Mouse (Mus musculus) heart, embryonic 13.5 days (tissue): ENCODE measurements around the gene Smok3a. TPM values are rescaled to one million over a fixed set of nuclear protein-coding genes. Genes with fewer than 3 reads are reported as not detected.
"Not testable (repeated sequence)": the region's sequence is repeated elsewhere in the genome, so short reads cannot be mapped to it uniquely, and the experiment has no call there.

Experiments
- ATAC-seq: fragments of 200-750 bp; cut with Nextera tagmentation; 2 replicates; pipeline ENCODE4 v1.8.0; 2017; ENCODE audit warnings: moderate TSS enrichment; ENCODE audit not compliant: insufficient number of reproducible peaks, low FRiP score, low TSS enrichment; ENCODE audit errors: extremely low read depth
- H3K27ac ChIP-seq: fragments of 300-500 bp; sonication (generic); replicated peaks from 2 replicates; pipeline ENCODE4 v1.5.1; 2015; ENCODE audit warnings: moderate library complexity, mild to moderate bottlenecking, inconsistent platforms
- H3K27me3 ChIP-seq: fragments of 300-500 bp; sonication (generic); replicated peaks from 2 replicates; pipeline ENCODE4 v1.6.1; 2015; ENCODE audit warnings: mild to moderate bottlenecking, inconsistent platforms
- H3K36me3 ChIP-seq: fragments of 300-500 bp; sonication (generic); 2 replicates; pipeline ENCODE4 v1.6.1; 2015; ENCODE audit warnings: mild to moderate bottlenecking, inconsistent platforms
- H3K4me1 ChIP-seq: fragments of 300-500 bp; sonication (generic); 2 replicates; pipeline ENCODE4 v1.6.1; 2015; ENCODE audit warnings: inconsistent platforms
- H3K4me2 ChIP-seq: fragments of 300-500 bp; sonication (generic); 2 replicates; pipeline ENCODE4 v1.6.1; 2015; ENCODE audit warnings: inconsistent platforms, mild to moderate bottlenecking, moderate library complexity
- H3K4me3 ChIP-seq: fragments of 300-500 bp; sonication (generic); 2 replicates; pipeline ENCODE4 v1.5.1; 2015; ENCODE audit warnings: moderate library complexity, mild to moderate bottlenecking, inconsistent platforms
- H3K9ac ChIP-seq: fragments of 300-500 bp; sonication (generic); 2 replicates; pipeline ENCODE4 v1.6.1; 2015; ENCODE audit warnings: inconsistent platforms, mild to moderate bottlenecking, moderate library complexity
- H3K9me3 ChIP-seq: fragments of 300-500 bp; sonication (generic); 2 replicates; pipeline ENCODE4 v1.6.1; 2016; ENCODE audit warnings: inconsistent platforms
- WGBS: fragments of 180-500 bp; shearing (Covaris S2); methylation state at CpG from one replicate; pipeline ENCODE4 v1.1.7; 2015; ENCODE audit warnings: mixed read lengths; 5-methylcytosine and 5-hydroxymethylcytosine counted together
- polyA plus RNA-seq: library from polyadenylated mRNA; unstranded; fragments of >200 nt; fragmentation: Nextera tagmentation; extraction: Ambion mirVana; gene quantifications from 2 replicates; pipeline ENCODE4 v1.2.1, GENCODE M21; 2015

The Smok3a gene
- not detected in 2 replicates for polyA plus RNA-seq

DNA sequence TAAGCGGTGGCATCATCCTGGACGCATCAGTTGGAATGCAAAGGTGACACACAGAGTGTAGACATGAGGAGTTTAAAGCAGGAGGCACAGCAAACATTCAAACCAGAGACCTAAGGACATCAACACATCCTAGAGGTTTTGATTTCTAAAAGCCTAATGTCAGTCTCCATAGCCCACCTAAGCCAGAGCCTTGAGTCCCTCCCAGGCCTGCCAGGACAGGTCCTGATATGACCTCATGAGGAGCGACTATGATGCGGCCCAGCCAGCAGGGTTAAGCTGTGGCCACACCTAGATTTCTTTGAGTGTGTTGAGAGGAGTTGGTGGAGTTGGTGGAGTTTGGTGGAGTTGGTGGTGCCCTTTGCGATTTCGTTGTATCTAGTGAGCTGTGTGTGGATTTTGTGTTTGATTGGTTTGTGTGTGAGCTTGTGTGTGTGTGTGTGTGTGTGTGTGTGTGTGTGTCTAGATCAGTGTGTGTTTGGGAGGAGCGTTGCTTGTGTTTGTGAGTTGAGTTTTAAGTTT is at the start of gene Smok3a, which contains the start of gene Smok3b:
Gene Smok3a (plus strand): TSS at position 301 of the 519 bp plus-strand sequence.
Gene Smok3b (plus strand): TSS at position 469 of the 519 bp plus-strand sequence.
- not testable (repeated sequence) for ATAC-seq, H3K27me3 ChIP-seq, H3K27ac ChIP-seq, H3K36me3 ChIP-seq, H3K4me3 ChIP-seq, H3K9ac ChIP-seq, H3K4me2 ChIP-seq, H3K4me1 ChIP-seq, H3K9me3 ChIP-seq
- WGBS, result 77% methylated on average over 4 of the region's 7 CpGs

DNA sequence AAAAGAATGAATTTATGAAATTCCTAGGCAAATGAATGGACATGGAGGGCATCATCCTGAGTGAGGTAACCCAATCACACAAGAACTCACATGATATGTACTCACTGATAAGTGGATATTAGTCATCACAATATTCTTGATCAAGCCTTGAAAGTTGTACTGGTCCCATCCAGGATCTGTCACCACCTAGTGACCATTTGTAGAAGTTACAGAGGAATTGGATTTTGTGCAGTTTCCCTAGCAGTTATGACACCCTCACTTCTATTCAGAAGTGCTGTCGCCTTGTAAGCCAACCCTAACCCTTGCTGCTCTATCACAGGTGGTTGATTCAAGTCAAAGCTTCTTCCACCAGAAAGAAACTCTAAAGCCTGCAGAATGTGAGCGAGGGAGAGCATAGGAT is 47.9 kb upstream of the Smok3a start:
- Histone ChIP-seq H3K27me3 (0 out of 2 replicates have a peak, but pooled peaks cover 6% of the 10 kb centered on the region), H3K27ac (no peak overlapping the region), H3K4me2 (no peak overlapping the region), H3K9me3 (no peaks in the 10 kb centered on the region), H3K9ac (no peak overlapping the region), H3K4me1 (no peaks in the 10 kb centered on the region), H3K36me3 (no peaks in the 10 kb centered on the region), H3K4me3 (no peak overlapping the region)
- no peak for ATAC-seq
- 60% methylated on average over 2 of the region's 2 CpGs for WGBS

DNA sequence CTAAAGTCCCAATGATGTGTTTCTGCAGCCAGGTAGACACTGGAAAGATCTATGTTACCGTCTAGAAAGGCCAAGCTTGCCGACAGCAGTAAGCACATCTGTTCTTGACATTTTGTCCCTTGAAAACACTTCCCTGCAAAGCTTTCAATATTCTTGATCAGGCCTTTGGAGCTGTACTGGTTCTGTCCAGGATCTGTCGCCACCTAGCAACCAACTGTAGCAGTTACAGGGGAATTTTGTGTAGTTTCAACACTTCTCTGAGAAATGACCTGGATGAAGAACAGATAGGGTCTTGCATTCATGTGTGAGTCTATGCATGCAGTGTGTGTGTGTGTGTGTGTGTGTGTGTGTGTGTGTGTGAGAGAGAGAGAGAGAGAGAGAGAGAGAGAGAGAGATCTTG is 47.3 kb upstream of the Smok3a start:
- H3K4me3 ChIP-seq, result no peak overlapping the region
- no peak for ATAC-seq
- H3K9me3 ChIP-seq, result no peaks in the 10 kb centered on the region
- H3K9ac ChIP-seq, result no peak overlapping the region
- H3K4me1 ChIP-seq, result no peaks in the 10 kb centered on the region
- H3K27me3 ChIP-seq, result 0 out of 2 replicates have a peak, but pooled peaks cover 6% of the 10 kb centered on the region
- 42% methylated on average over 3 of the region's 3 CpGs for WGBS
- H3K4me2 ChIP-seq, result no peak overlapping the region
- H3K36me3 ChIP-seq, result no peaks in the 10 kb centered on the region
- no peak overlapping the region for H3K27ac ChIP-seq

DNA sequence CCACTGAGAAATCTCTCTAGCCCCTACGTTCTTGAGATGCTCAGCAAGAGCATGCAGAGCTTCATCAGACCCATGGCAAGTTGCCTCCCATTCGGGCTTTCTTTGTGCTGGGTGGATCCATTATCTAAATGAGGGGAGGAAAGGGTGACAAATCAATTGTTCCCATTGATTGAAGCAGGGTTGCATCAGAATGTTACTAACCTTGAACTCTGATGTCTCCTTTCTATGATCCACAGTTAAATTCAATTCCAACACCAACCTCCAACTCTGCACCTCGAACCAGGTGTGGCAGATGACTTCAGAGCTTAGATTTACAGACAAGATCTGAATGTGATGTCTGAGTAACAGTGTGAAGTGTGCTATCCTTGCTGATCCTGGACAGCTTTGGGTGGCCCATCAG is 46.3 kb upstream of the Smok3a start:
- no peak overlapping the region for H3K4me2 ChIP-seq
- 57% methylated on average over 3 of the region's 3 CpGs for WGBS
- H3K27me3 ChIP-seq, result 0 out of 2 replicates have a peak, but pooled peaks cover 6% of the 10 kb centered on the region
- no peaks in the 10 kb centered on the region for H3K4me1 ChIP-seq
- H3K27ac ChIP-seq, result no peak overlapping the region
- H3K4me3 ChIP-seq, result no peak overlapping the region
- no peak for ATAC-seq
- H3K36me3 ChIP-seq, result no peaks in the 10 kb centered on the region
- H3K9ac ChIP-seq, result no peak overlapping the region
- no peaks in the 10 kb centered on the region for H3K9me3 ChIP-seq

DNA sequence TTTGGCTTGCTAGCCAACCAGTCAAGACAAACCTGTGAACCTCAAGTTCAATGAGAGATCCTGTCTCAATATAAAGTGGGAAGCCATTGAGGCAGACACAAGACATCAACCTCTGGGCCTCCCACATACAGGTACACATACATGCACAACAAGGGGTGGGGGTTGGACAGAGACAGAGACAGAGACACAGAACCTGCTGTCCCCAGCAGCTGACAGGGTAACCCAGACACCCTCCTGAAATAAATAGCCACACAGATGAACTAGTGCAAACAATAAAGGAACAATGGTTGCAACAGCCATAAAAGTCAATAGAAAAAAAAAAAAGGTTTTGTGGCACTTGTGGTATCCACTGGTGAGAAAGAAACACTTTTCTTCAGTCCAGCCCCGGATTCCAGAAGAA is 45.6 kb upstream of the Smok3a start:
- H3K4me2 ChIP-seq, result no peak overlapping the region
- WGBS, result 38% methylated on average over 1 of the region's 1 CpGs
- no peak for ATAC-seq

DNA sequence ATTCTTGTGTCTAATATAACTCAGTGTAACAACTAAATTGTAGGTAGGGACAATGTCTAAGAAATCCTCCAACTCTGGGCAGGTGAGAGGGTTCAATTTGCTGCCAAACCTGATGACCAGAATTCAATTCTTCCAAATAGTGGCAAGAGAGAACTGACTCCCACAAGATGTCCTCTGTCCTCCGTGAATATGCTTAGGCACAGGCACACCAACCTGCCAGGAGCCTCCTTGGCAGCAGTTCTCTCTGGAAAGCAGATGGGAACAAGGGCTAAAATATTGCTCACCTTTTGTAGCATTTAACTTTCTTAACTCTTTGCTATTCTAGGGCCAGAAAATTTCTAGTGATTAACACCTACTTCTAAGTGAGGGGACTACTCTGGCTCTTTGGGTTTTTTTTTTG is 43.8 kb upstream of the Smok3a start:
- H3K4me1 ChIP-seq, result no peaks in the 10 kb centered on the region
- no peak for ATAC-seq
- no peak overlapping the region for H3K27ac ChIP-seq
- 0 out of 2 replicates have a peak, but pooled peaks cover 6% of the 10 kb centered on the region for H3K27me3 ChIP-seq
- H3K9ac ChIP-seq, result no peak overlapping the region
- no peak overlapping the region for H3K4me2 ChIP-seq
- 27% methylated on average over 1 of the region's 1 CpGs for WGBS
- H3K36me3 ChIP-seq, result no peaks in the 10 kb centered on the region
- no peaks in the 10 kb centered on the region for H3K9me3 ChIP-seq
- no peak overlapping the region for H3K4me3 ChIP-seq

More for the DNA sequence above, 45.6 kb upstream of the Smok3a start:
- Histone ChIP-seq H3K9ac (no peak overlapping the region), H3K4me1 (no peaks in the 10 kb centered on the region), H3K27me3 (0 out of 2 replicates have a peak, but pooled peaks cover 6% of the 10 kb centered on the region), H3K27ac (no peak overlapping the region), H3K4me3 (no peak overlapping the region), H3K9me3 (no peaks in the 10 kb centered on the region), H3K36me3 (no peaks in the 10 kb centered on the region)

DNA sequence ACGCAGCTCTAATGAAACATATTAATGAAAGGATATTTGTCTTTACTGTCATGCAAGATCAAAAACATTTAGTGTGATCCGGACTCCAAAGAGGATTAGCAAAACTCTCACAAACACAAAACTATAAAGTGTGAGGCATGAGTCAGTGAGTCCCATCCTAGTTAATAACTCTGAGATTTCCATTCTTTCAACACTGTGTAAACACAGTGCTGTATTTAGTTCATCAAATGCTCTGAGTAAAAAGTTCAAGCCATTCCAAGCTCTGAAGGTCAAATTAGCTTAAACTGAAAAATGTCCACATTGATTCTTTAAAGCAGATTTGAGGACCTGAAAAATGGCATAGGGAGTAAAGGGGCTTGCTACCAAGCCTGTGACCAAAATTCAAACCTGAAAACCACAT is 42.0 kb upstream of the Smok3a start:
- H3K9me3 ChIP-seq, result no peaks in the 10 kb centered on the region
- no peak overlapping the region for H3K4me2 ChIP-seq
- H3K9ac ChIP-seq, result no peak overlapping the region
- no peaks in the 10 kb centered on the region for H3K36me3 ChIP-seq
- 0 out of 2 replicates have a peak, but pooled peaks cover 6% of the 10 kb centered on the region for H3K27me3 ChIP-seq
- ATAC-seq, result no peak
- H3K4me3 ChIP-seq, result no peak overlapping the region
- H3K27ac ChIP-seq, result no peak overlapping the region
- WGBS, result 64% methylated on average over 2 of the region's 2 CpGs
- H3K4me1 ChIP-seq, result no peaks in the 10 kb centered on the region

DNA sequence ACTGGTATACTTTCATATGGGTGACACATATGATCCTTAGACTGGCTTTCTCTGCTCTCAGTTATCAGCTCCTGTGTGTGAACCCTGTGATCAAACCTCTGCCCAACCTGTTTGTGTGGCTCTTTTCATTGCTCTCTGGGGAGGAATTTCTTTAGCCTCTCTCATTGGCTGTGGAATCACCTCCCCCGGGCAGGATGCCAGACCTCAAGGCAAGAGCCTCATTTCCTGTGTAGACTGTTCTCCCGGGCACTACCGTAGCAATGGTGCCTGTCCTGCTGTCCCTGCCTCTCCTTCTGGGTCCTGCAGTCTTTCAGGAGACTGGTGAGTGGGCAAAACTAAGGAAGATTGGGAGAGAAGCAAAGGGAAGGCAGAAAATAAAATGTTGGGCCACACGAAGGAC is 39.8 kb upstream of the Smok3a start, which contains the start of gene Azgp1:
Gene Azgp1 (plus strand): TSS at position 221 of the 400 bp plus-strand sequence.
- WGBS, result 59% methylated on average over 4 of the region's 4 CpGs
- H3K27me3 ChIP-seq, result no peaks in the 10 kb centered on the region
- H3K4me1 ChIP-seq, result no peaks in the 10 kb centered on the region
- no peak within 1 kb of the TSS for H3K27ac ChIP-seq
- no peak within 1 kb of the TSS for H3K4me3 ChIP-seq
- no peak within 1 kb of the TSS for H3K4me2 ChIP-seq
- no peak for ATAC-seq
- H3K9ac ChIP-seq, result no peak within 1 kb of the TSS
- no peaks in the 10 kb centered on the region for H3K36me3 ChIP-seq
- H3K9me3 ChIP-seq, result no peaks in the 10 kb centered on the region

DNA sequence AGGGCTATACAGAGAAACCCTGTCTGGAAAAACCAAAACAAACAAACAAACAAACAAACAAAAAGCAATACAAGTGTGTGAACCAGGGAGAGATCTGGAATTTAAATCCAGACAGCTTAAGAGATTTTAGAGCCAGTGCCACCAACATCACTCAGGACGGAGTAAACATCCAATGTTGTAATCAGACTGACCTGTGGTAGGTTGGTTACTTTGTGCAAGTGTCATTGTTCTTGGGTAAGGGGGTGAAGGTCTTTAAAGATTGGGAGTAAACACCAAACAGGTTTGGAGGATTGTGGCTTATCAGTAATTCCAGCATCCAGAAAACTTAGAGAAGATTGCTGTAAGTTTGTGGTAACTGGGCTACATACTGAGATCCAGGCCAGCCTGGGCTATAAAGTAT is 34.7 kb upstream of the Smok3a start:
- H3K27ac ChIP-seq, result no peak overlapping the region
- H3K9ac ChIP-seq, result no peak overlapping the region
- H3K4me1 ChIP-seq, result no peaks in the 10 kb centered on the region
- H3K27me3 ChIP-seq, result no peaks in the 10 kb centered on the region
- no peak for ATAC-seq
- H3K4me3 ChIP-seq, result no peak overlapping the region
- WGBS, result 69% methylated on average over 1 of the region's 1 CpGs
- no peaks in the 10 kb centered on the region for H3K36me3 ChIP-seq
- no peak overlapping the region for H3K4me2 ChIP-seq
- H3K9me3 ChIP-seq, result no peaks in the 10 kb centered on the region; the same call in 1 of the 2 replicates

DNA sequence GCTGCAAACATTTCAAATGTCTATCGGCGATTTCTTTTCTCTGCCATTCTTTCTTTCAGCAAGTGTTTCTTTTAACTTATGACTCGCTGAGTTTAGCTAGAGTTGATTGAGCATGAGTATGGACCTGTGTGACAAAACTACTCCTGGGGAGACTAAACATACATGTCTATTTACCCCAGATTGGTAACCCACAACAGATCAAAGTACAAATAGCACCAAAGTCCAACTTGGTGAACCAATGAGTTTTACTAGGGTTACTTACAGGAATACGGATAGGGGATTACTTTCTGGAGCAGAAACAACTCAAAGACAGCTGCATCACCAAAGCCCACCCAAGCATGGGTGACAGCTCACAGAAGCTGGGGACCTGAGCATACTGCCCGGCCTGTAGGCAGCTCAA is 11.6 kb upstream of the Smok3a start:
- WGBS, result 78% methylated on average over 5 of the region's 5 CpGs
- ATAC-seq, result no peak

DNA sequence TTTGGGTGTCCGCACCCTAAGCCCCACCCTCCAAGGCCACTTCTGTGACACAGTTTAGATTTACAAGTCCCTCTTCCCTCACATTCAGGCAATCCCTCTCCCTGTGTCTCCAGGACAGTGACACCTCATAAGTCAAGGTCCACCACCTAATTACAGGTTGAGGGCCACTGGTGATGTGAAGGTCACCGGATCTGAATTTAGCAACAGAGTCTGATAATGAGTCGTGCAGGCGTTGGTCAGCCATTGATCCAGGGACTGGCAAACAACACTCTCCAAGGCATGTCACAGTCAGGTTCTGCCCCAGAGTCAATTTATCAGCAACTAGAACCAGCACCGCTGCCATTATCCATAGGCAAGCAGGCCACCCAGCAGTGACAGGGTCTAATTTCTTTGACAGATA is 8.7 kb upstream of the Smok3a start:
- Histone ChIP-seq H3K4me1 (no peaks in the 10 kb centered on the region), H3K27me3 (no peaks in the 10 kb centered on the region), H3K4me3 (no peak overlapping the region), H3K9me3 (peaks cover 4% of the 10 kb centered on the region; the same call in 1 of the 2 replicates), H3K4me2 (no peak overlapping the region), H3K27ac (no peak overlapping the region), H3K9ac (no peak overlapping the region), H3K36me3 (no peaks in the 10 kb centered on the region)
- no peak for ATAC-seq
- WGBS, result 75% methylated on average over 5 of the region's 5 CpGs

More for the DNA sequence above, 11.6 kb upstream of the Smok3a start:
- no peak overlapping the region for H3K4me3 ChIP-seq
- H3K4me2 ChIP-seq, result no peak overlapping the region
- no peak overlapping the region for H3K9ac ChIP-seq
- no peak overlapping the region for H3K27ac ChIP-seq
- H3K36me3 ChIP-seq, result no peaks in the 10 kb centered on the region
- no peaks in the 10 kb centered on the region for H3K27me3 ChIP-seq
- no peaks in the 10 kb centered on the region for H3K4me1 ChIP-seq
- peaks cover 8% of the 10 kb centered on the region; the same call in 1 of the 2 replicates for H3K9me3 ChIP-seq

DNA sequence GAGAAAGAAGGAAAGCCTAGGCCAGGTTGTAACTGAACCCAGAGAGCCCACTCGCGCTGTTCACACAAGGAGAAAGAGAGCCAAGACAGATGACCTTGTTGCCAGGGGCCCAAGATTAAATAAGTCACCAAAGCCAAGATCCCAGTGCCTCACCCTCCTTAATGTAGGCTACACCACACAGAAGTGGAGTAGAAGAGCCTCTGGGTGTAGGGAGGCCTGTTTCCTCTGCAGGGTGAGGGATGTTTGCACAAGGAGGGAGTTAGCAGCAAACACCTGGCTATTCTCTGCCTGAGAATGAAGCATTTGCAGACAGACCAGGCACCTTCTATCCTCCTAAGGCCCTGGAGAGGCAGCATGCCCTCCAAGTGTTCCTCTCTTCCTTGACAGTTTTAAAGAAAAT is 4.5 kb upstream of the Smok3a start:
- H3K36me3 ChIP-seq, result no peaks in the 10 kb centered on the region
- H3K9ac ChIP-seq, result no peak overlapping the region
- peaks cover 4% of the 10 kb centered on the region; the same call in 1 of the 2 replicates for H3K9me3 ChIP-seq
- no peak for ATAC-seq
- no peaks in the 10 kb centered on the region for H3K4me1 ChIP-seq
- WGBS, result 82% methylated on average over 2 of the region's 2 CpGs
- H3K27me3 ChIP-seq, result no peaks in the 10 kb centered on the region
- H3K4me2 ChIP-seq, result no peak overlapping the region
- no peak overlapping the region for H3K27ac ChIP-seq
- H3K4me3 ChIP-seq, result no peak overlapping the region
